In the genomic region with DNA sequence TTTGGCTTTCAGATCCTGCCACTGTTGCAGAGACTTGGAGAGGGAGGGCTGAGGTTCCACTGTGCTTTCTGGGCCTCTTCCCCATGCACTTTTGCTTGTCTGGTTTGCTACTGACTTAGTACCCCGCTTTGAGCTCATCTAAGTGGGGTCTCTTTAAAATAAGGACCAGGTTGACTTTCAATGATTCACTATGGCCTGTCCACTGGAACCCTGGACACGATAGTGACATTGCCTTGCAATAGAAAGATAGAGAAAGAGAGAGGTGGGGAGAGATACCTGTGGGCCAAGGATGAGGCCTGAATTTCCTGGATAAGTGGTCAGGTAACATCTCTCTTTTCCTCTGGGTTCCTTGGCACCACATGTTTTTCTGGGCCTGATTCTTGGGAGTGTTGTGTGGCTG, we compare ENCODE assay signal across 10 mouse cellular contexts. TPM values are rescaled to one million over a fixed set of nuclear protein-coding genes. Genes with fewer than 3 reads are reported as not detected.
DNase-seq lines count a peak whose midpoint lies in the region; ATAC-seq lines count a peak whose summit lies in the region.
"Had no signal": no experiment of that assay in that cellular context is flagged by ENCODE, and none has a peak within 500 bp of the region (broad histone marks: within the 10 kb centered on the region; RNA-seq: fewer than 3 reads in every experiment).

No protein-coding gene starts in this region.

- peak overlapping the region; percentile 78 for H3K4me3 ChIP-seq in heart, embryonic 15.5 days
- H3K4me3 ChIP-seq in brown adipose tissue, adult 24 weeks (ENCODE audit: insufficient read depth, low read depth, low read length) = peak overlapping the region; percentile 27
- H3K4me3 ChIP-seq in hindbrain, embryonic 11.5 days (ENCODE audit: low read depth, low read length) = peak overlapping the region; percentile 53
- peak overlapping the region; percentile 76 for H3K4me3 ChIP-seq in midbrain, embryonic 15.5 days

- DNase-seq in heart, adult 11 months = no peak
- DNase-seq in hindbrain, embryonic 11.5 days (ENCODE audit: low spot score) = no peak
- no peak for DNase-seq in urinary bladder, adult 18-20 months (ENCODE audit: low spot score in 2 of 2)
- no peak for DNase-seq in gastrocnemius, adult 18-20 months (ENCODE audit: low spot score)
- no peak for DNase-seq in adipocyte (ENCODE audit: low spot score)
- DNase-seq: adrenal gland, adult 2 months; thymus, postnatal 25 days had no signal

- H3K9ac ChIP-seq in heart, embryonic 15.5 days = no peak overlapping the region
- no peak overlapping the region for H3K9ac ChIP-seq in hindbrain, embryonic 11.5 days (ENCODE audit: low read depth, low read length)
- H3K9ac ChIP-seq in midbrain, embryonic 15.5 days = 0 out of 2 replicates have a peak overlapping the region, but pooled peaks have one; percentile 79

- no peak overlapping the region for H3K27ac ChIP-seq in heart, embryonic 15.5 days
- peak overlapping the region; percentile 32; the same call in 1 of the 2 replicates for H3K27ac ChIP-seq in brown adipose tissue, adult 24 weeks (replicated peaks; ENCODE audit: low read depth, low read length)
- no peak overlapping the region for H3K27ac ChIP-seq in hindbrain, embryonic 11.5 days (ENCODE audit: low read depth, low read length)
- H3K27ac ChIP-seq in midbrain, embryonic 15.5 days = peak overlapping the region; percentile 97; the same call in 1 of the 2 replicates

- H3K4me1 ChIP-seq in heart, embryonic 15.5 days (replicated peaks) = peaks cover 5% of the 10 kb centered on the region
- peaks cover 12% of the 10 kb centered on the region; the same call in 1 of the 2 replicates for H3K4me1 ChIP-seq in brown adipose tissue, adult 24 weeks (ENCODE audit: control insufficient read depth, insufficient read depth, insufficient read length, low read length)
- H3K4me1 ChIP-seq in hindbrain, embryonic 11.5 days (replicated peaks; ENCODE audit: control insufficient read depth, insufficient read depth, low read length) = no peaks in the 10 kb centered on the region; the same call in none of the 2 replicates
- H3K4me1 ChIP-seq in midbrain, embryonic 15.5 days = peaks cover 37% of the 10 kb centered on the region

- ATAC-seq in heart, embryonic 15.5 days (replicated peaks; ENCODE audit: insufficient number of reproducible peaks, insufficient read depth, low FRiP score, low read depth) = no peak
- ATAC-seq in hindbrain, embryonic 11.5 days (ENCODE audit: low FRiP score) = no peak
- no peak for ATAC-seq in midbrain, embryonic 15.5 days (replicated peaks)

- WGBS in heart, embryonic 15.5 days = 87% methylated on average over 2 of the region's 2 CpGs
- WGBS in hindbrain, embryonic 11.5 days = 89% methylated on average over 2 of the region's 2 CpGs
- WGBS in midbrain, embryonic 15.5 days = 81% methylated on average over 2 of the region's 2 CpGs

- no peaks in the 10 kb centered on the region for H3K36me3 ChIP-seq in heart, embryonic 15.5 days
- H3K36me3 ChIP-seq in hindbrain, embryonic 11.5 days (ENCODE audit: control insufficient read depth, insufficient read depth, low read length) = no peaks in the 10 kb centered on the region
- H3K36me3 ChIP-seq in midbrain, embryonic 15.5 days (replicated peaks) = no peaks in the 10 kb centered on the region; the same call in 1 of the 2 replicates

- no peaks in the 10 kb centered on the region for H3K27me3 ChIP-seq in heart, embryonic 15.5 days
- H3K27me3 ChIP-seq in hindbrain, embryonic 11.5 days (ENCODE audit: control insufficient read depth, insufficient read depth, low read length) = no peaks in the 10 kb centered on the region
- no peaks in the 10 kb centered on the region for H3K27me3 ChIP-seq in midbrain, embryonic 15.5 days (replicated peaks)

- H3K9me3 ChIP-seq in heart, embryonic 15.5 days (replicated peaks) = no peaks in the 10 kb centered on the region
- no peaks in the 10 kb centered on the region for H3K9me3 ChIP-seq in hindbrain, embryonic 11.5 days (ENCODE audit: control insufficient read depth, low read length)
- H3K9me3 ChIP-seq in midbrain, embryonic 15.5 days = no peaks in the 10 kb centered on the region

- H3K4me2 ChIP-seq in heart, embryonic 15.5 days = peak overlapping the region; percentile 94
- H3K4me2 ChIP-seq in hindbrain, embryonic 11.5 days (replicated peaks; ENCODE audit: low read depth, low read length) = peak overlapping the region; percentile 40; the same call in 1 of the 2 replicates
- peak overlapping the region; percentile 70 for H3K4me2 ChIP-seq in midbrain, embryonic 15.5 days

RNA-seq across cellular contexts. Expression of gene Fam13c, which starts 1.9 kb away (rescaled TPM):
- polyA plus RNA-seq in heart, embryonic 15.5 days (2015; fragmentation: Nextera tagmentation; extraction: Ambion mirVana) = 10.1 and 11.5 TPM in 2 replicates
- 5.0 and 5.9 TPM in 2 replicates for polyA plus RNA-seq in brown adipose tissue, adult 24 weeks (2012; ENCODE audit: insufficient read depth, insufficient read length, missing spikeins)
- 17.1 and 19.8 TPM in 2 replicates for polyA plus RNA-seq in hindbrain, embryonic 11.5 days (2014; fragmentation: Nextera tagmentation; extraction: Ambion mirVana)
- 31.1 and 36.0 TPM in 2 replicates for polyA plus RNA-seq in midbrain, embryonic 15.5 days (2015; fragmentation: Nextera tagmentation; extraction: Ambion mirVana)
- 1 to 10 TPM; 4.6 to 6.3 TPM for total RNA-seq in gastrocnemius, adult 18-20 months (2021)

Comparison
In these comparisons a context has a peak if more than half of its experiments do, and no peak if none do; other contexts are left out.
1. H3K27ac ChIP-seq: peak in brown adipose tissue, adult 24 weeks (single experiment) and midbrain, embryonic 15.5 days (single experiment); none in heart, embryonic 15.5 days (single experiment) and hindbrain, embryonic 11.5 days (single experiment).
2. H3K4me2 ChIP-seq: peak in every context shown above with its lines; median percentile 94 in heart, embryonic 15.5 days; 70 in midbrain, embryonic 15.5 days; 40 in hindbrain, embryonic 11.5 days.
3. H3K4me3 ChIP-seq: peak in every context shown above with its lines; median percentile 78 in heart, embryonic 15.5 days; 76 in midbrain, embryonic 15.5 days; 53 in hindbrain, embryonic 11.5 days; 27 in brown adipose tissue, adult 24 weeks.